Mouse (Mus musculus): ENCODE results near the gene Efhc1.

DNA sequence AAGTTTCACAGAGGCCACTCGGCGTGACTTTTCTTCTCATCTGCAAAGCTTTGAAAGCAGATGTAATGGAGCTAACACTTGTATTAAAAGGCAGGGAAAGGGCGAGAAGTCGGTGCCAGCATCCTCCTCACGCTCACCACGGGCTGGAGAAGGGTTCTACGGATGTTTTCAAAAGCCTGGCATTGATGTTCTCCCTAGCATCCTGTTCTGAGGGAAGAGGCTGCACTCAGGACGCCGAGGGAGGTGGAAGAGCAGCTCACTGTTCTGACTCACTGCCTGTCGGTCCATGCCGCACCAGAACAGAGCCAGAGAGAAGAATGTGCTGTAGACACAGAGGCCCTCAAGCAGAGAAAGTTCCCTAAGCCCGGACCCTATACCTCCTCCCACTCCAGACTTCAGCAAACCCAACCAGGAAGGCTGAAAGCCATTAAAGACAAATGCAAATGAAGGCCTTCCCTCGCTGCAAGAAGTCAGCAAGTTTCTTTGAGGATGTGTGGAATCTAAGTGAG, 46.5 kb downstream of the Efhc1 start:
- no peak for TF ChIP-seq GATA1 (IDR thresholded peaks at IDR 0.05; ENCODE audit: borderline replicate concordance, low read length)
- TF ChIP-seq FLI1 (IDR thresholded peaks at IDR 0.05; ENCODE audit: low read length) = no peak
